Mouse (Mus musculus) forebrain, embryonic 15.5 days (tissue): ENCODE measurements at regions not wholly inside any gene's neighbourhood (a gene's known extent, or its start where the extent isn't known, plus 50 kb on each side); places are given as distances from the start of the nearest gene placed in this dataset.
A peak's percentile ranks its signal among the peaks of the same experiment; 100 is the strongest.

ENCODE experiments used
- ATAC-seq: fragments of 200-750 bp; cut with Nextera tagmentation; replicated peaks from 2 replicates; pipeline ENCODE4 v1.8.0; 2017; ENCODE audit warnings: mild to moderate bottlenecking, moderate TSS enrichment, moderate library complexity
- H3K27ac ChIP-seq: fragments of 300-500 bp; sonication (generic); replicated peaks from 2 replicates; pipeline ENCODE4 v1.5.1; 2015; ENCODE audit warnings: mild to moderate bottlenecking, inconsistent platforms
- H3K27me3 ChIP-seq: fragments of 300-500 bp; sonication (generic); 2 replicates; pipeline ENCODE4 v1.6.1; 2015; ENCODE audit warnings: inconsistent platforms
- H3K36me3 ChIP-seq: fragments of 300-500 bp; sonication (generic); 2 replicates; pipeline ENCODE4 v1.6.1; 2015; ENCODE audit warnings: mild to moderate bottlenecking, inconsistent platforms
- H3K4me1 ChIP-seq: fragments of 300-500 bp; sonication (generic); 2 replicates; pipeline ENCODE4 v1.6.1; 2015; ENCODE audit warnings: inconsistent platforms
- H3K4me2 ChIP-seq: fragments of 300-500 bp; sonication (generic); replicated peaks from 2 replicates; pipeline ENCODE4 v1.6.1; 2015; ENCODE audit warnings: mild to moderate bottlenecking, inconsistent platforms
- H3K4me3 ChIP-seq: fragments of 300-500 bp; sonication (generic); 2 replicates; pipeline ENCODE4 v1.5.1; 2015; ENCODE audit warnings: mild to moderate bottlenecking, inconsistent platforms
- H3K9ac ChIP-seq: fragments of 300-500 bp; sonication (generic); replicated peaks from 2 replicates; pipeline ENCODE4 v1.6.1; 2015; ENCODE audit warnings: mild to moderate bottlenecking, inconsistent platforms
- H3K9me3 ChIP-seq: fragments of 300-500 bp; sonication (generic); 2 replicates; pipeline ENCODE4 v1.6.1; 2016; ENCODE audit warnings: inconsistent platforms
- WGBS: fragments of 180-500 bp; shearing (Covaris S2); methylation state at CpG from one replicate; pipeline ENCODE4 v1.1.7; 2015; ENCODE audit warnings: mixed read lengths; 5-methylcytosine and 5-hydroxymethylcytosine counted together

DNA sequence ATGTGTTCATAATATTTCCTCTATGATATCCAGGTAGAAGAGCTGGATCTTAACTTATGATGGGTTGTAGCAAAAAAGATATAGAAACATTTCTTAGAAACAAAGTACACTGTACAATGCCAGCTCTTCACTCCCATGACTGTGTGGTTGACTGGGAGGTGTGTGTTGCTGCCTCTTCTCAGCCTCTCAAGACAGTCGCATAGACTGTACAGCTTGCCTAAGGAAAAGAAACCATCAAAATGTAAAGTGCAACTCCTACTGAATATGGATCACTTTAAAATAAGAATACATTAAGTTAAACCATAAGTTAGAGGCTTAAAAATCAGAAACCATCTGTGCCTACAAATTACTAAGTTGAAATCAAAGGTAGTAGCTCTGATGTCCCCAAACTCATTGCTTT, 125.5 kb upstream of the P3h2 start:
- no peaks in the 10 kb centered on the region for H3K4me1 ChIP-seq
- no peak overlapping the region for H3K27ac ChIP-seq
- H3K36me3 ChIP-seq = no peaks in the 10 kb centered on the region
- no peaks in the 10 kb centered on the region for H3K27me3 ChIP-seq
- no peak overlapping the region for H3K4me3 ChIP-seq
- ATAC-seq = no peak
- WGBS = 85% methylated on average over 1 of the region's 1 CpGs
- H3K9ac ChIP-seq = no peak overlapping the region
- H3K4me2 ChIP-seq = no peak overlapping the region
- H3K9me3 ChIP-seq = no peaks in the 10 kb centered on the region

DNA sequence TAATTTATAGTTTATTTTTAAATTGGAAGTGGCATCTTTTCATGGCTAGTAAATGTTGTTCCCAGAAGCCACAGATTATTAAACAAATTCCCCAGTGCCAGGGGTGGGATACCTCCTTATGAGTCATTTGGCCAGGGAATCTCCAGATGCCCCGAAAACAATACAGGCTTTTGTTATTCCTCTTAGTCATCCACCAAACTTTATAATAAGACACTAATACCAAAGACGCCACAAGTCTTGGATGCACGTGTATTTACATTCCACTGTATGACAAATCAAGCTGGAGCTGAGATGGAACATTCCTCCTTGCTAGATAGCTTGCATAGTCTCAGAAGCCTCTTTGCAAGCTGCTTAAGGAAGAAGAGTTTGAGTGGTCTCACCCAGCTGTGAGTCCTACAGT, 105.8 kb upstream of the P3h2 start:
- 81% methylated on average over 3 of the region's 3 CpGs for WGBS
- H3K36me3 ChIP-seq = no peaks in the 10 kb centered on the region
- H3K9me3 ChIP-seq = no peaks in the 10 kb centered on the region
- no peak overlapping the region for H3K4me2 ChIP-seq
- no peaks in the 10 kb centered on the region for H3K4me1 ChIP-seq
- H3K27me3 ChIP-seq = no peaks in the 10 kb centered on the region
- H3K27ac ChIP-seq = no peak overlapping the region
- no peak overlapping the region for H3K9ac ChIP-seq
- ATAC-seq = no peak
- H3K4me3 ChIP-seq = no peak overlapping the region

DNA sequence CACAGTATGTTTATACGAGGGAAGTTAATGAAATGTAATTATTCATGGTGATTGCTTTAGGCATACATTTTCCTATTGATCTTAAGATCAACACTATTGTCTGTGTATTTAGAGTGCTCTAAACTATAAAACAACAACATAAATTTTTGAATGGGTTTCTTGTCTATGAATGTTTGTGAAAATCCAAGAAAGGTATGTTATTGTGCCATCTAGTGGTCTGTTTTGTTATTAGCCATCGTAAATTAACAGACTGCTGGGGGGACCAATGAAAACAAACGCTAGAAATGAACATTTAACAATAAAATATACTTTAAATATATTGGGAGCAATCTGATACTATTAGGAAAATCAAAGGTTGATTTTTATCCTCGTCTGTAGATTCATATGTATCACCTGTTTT, 93.5 kb upstream of the P3h2 start:
- H3K4me2 ChIP-seq = no peak overlapping the region
- no peak for ATAC-seq
- WGBS = 18% methylated on average over 4 of the region's 4 CpGs
- no peaks in the 10 kb centered on the region for H3K4me1 ChIP-seq
- no peak overlapping the region for H3K9ac ChIP-seq
- no peaks in the 10 kb centered on the region for H3K36me3 ChIP-seq
- no peak overlapping the region for H3K27ac ChIP-seq
- H3K4me3 ChIP-seq = no peak overlapping the region
- H3K9me3 ChIP-seq = no peaks in the 10 kb centered on the region
- H3K27me3 ChIP-seq = no peaks in the 10 kb centered on the region

DNA sequence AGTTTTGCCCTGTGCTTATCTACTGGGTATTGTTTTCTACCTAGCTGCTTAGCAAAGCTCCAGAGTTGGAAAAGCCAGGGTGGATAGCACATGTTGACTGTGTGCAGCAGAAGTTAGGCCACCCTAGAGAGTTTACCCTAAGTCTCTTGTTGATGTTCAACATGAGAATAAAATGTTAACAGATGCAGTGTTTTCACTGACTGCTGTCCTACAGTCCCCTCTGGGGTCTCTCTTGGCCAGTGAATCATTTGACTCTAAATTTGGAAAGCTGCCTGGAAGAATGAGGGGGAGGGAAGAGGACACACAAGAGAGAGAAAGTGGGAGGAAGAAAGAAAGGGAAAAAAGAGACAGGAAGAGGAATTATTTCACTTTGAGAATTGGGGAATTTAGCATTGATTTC, 90.8 kb upstream of the P3h2 start:
- Histone ChIP-seq H3K27me3 (no peaks in the 10 kb centered on the region), H3K4me1 (no peaks in the 10 kb centered on the region), H3K9ac (no peak overlapping the region), H3K4me3 (no peak overlapping the region), H3K27ac (no peak overlapping the region), H3K4me2 (no peak overlapping the region), H3K36me3 (no peaks in the 10 kb centered on the region), H3K9me3 (no peaks in the 10 kb centered on the region)
- no peak for ATAC-seq

DNA sequence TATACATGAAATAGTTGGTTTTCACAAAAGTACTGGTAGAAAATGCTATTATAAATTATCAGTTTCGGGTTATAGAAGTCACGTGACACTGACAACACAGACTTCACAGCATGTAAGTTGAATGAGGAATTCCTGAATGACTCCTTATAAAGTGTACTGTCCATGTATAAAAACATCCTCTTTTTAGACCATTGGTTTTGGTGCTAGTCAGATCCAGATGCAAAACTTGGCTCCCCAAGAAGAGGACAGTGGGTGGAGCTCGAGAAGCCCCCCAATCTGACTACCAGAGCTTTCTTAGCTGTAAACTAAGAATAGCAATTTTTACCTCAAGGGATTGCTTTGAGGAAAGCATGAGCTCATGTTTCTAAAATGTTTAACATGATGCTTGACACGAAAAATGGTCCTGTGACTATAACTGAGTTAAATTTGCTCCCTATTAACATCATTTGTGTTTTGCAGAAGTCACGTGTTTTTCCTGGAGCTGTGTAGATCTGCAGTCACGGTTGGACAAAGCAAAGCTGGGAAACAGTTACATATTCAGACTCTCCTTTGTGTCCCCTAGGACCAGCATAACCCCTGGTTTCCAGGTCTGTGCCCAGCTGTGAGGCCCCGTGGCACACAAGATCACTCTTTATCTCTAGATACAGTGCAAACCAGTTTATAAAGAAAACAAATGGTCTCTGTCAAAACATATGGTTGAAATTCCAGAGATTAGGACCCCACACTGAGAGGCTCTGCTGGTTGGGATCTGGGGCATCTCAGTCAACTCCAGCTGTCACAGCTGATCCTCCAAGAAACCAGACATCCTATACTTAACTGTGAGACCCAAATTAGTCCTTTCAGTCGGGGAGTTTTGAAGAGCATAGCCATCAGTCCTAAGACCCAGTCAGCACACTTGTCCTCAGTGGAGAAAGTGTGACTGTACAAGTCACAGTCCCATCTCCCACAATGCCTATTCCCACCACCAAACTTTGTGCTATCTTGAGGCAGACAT, 80.0 kb upstream of the P3h2 start:
- no peaks in the 10 kb centered on the region for H3K4me1 ChIP-seq
- H3K36me3 ChIP-seq = no peaks in the 10 kb centered on the region
- no peak for ATAC-seq
- no peaks in the 10 kb centered on the region for H3K27me3 ChIP-seq
- no peaks in the 10 kb centered on the region for H3K9me3 ChIP-seq
- no peak overlapping the region for H3K27ac ChIP-seq
- no peak overlapping the region for H3K4me3 ChIP-seq
- no peak overlapping the region for H3K9ac ChIP-seq
- 61% methylated on average over 8 of the region's 8 CpGs for WGBS
- H3K4me2 ChIP-seq = no peak overlapping the region

DNA sequence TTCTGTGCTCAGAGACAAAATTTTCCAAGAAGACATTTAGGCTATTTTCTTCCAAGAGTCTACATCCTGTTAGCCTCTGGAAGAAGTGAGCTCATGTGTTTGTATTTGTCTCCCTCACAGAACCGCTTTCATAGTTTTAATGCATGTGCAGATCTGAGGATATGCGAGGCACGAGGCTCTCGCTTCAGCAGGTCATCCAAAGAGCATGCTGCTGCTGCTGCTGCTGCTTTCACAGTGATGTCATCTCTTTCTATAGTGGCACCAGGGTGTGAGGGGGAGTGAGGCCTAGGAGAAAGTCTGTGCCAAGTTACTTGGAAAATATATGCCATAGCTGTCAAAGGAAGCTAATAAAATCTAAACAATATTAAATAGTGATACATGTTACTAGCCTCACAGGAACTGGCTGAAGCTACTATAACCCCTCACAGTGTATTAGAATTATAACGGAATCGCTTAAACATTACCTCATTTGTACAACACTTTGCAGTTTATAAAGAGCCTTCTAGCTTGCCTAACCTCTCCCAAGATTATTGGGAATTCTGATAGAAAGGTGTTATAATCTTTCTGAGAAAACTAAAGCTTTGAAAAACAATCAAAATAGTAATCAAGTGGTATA, 79.2 kb upstream of the P3h2 start:
- Histone ChIP-seq H3K4me1 (no peaks in the 10 kb centered on the region), H3K9me3 (no peaks in the 10 kb centered on the region), H3K36me3 (no peaks in the 10 kb centered on the region), H3K4me2 (no peak overlapping the region), H3K4me3 (no peak overlapping the region), H3K27me3 (no peaks in the 10 kb centered on the region), H3K9ac (no peak overlapping the region), H3K27ac (no peak overlapping the region)
- WGBS = 47% methylated on average over 6 of the region's 6 CpGs
- ATAC-seq = no peak; the same call in 1 of the 2 replicates

DNA sequence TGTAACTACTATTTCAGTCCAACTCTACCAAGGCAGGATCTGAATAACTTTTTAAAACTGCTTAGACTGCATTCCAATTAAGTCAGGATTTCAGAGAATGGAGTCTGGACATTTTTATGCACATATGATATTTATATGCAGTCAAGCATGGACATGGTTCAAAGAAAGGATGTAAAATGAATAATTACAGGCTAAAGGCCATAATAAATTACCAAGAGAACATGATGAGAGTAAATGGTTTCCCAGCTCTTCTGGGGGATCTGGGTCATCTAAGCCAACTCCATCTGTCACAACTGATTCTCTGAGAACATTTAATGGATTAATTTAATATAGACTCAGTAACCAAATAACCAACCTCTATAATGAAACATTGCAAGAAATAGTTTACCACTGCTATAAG, 77.9 kb upstream of the P3h2 start:
- H3K27ac ChIP-seq = no peak overlapping the region
- H3K4me1 ChIP-seq = no peaks in the 10 kb centered on the region
- no peak for ATAC-seq
- no peak overlapping the region for H3K4me3 ChIP-seq
- H3K4me2 ChIP-seq = no peak overlapping the region
- H3K27me3 ChIP-seq = no peaks in the 10 kb centered on the region
- H3K9ac ChIP-seq = no peak overlapping the region
- no peaks in the 10 kb centered on the region for H3K36me3 ChIP-seq
- no peaks in the 10 kb centered on the region for H3K9me3 ChIP-seq

DNA sequence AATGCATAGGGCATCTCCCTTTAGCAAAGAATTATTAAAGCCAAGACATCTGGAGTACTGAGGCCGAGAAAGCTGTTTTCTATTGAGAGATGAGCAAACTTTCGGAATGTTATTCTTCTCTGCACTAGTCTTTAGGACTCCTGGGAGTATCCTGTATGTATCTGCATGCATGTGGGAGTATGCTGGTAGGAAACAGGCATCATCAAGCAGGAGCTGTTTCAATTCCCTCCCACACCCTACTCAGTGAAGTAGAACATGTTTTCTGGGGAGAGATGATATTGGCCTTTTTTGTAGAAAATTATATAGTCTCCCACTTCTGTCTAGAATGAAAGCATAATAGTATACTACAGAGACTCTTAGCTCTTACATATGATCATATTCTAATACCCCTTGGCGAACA, 76.1 kb upstream of the P3h2 start:
- 82% methylated on average over 3 of the region's 3 CpGs for WGBS
- Histone ChIP-seq H3K4me2 (no peak overlapping the region), H3K9me3 (no peaks in the 10 kb centered on the region), H3K36me3 (no peaks in the 10 kb centered on the region), H3K4me1 (no peaks in the 10 kb centered on the region), H3K4me3 (no peak overlapping the region), H3K27ac (no peak overlapping the region), H3K27me3 (no peaks in the 10 kb centered on the region), H3K9ac (no peak overlapping the region)
- no peak for ATAC-seq

DNA sequence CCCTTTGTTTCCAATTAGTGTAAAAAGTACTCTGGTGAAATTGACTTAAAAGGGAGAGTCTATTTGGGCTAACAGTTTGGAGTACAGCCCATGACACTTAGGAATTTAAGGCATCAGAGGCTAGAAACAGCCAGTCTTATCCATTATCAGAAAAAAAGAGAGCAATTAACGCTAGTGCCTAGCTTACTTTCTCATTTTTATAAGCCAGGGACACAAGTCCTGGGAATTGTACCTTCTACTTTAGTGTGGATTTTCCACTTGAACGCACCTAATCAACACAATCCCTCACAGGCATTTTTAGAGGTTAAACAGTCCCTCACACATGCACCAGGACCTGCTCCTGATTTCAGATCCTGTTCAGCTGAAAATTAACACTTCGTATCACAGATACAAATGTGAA, 65.9 kb upstream of the P3h2 start:
- H3K9ac ChIP-seq = no peak overlapping the region
- 0 out of 2 replicates have a peak, but pooled peaks have one; percentile 35 for ATAC-seq
- H3K27ac ChIP-seq = no peak overlapping the region

DNA sequence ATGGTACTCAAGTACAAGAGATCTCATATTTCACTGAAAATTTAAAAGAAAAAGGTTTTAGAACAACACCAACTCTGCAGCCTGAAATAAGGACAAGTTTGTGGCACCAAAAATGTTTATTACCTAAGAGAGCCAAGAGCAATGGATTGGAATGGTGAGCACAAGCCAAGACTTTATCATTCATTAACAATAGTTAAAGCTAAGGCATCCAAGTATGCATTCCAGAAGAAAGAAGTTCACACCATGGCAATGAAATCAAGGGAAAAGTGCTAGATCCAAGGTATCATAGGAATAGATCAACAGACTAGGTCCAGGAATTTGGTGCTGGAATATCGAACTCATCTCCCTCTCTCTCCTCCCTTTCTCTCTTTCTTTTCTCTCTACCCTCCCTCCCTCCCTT, 63.8 kb upstream of the P3h2 start:
- Histone ChIP-seq H3K4me1 (0 out of 2 replicates have a peak, but pooled peaks cover 5% of the 10 kb centered on the region), H3K9me3 (no peaks in the 10 kb centered on the region), H3K27ac (no peak overlapping the region), H3K27me3 (no peaks in the 10 kb centered on the region), H3K4me2 (no peak overlapping the region), H3K36me3 (no peaks in the 10 kb centered on the region), H3K9ac (no peak overlapping the region), H3K4me3 (no peak overlapping the region)
- 91% methylated on average over 1 of the region's 1 CpGs for WGBS
- no peak for ATAC-seq

More for the DNA sequence above, 65.9 kb upstream of the P3h2 start:
- 10% methylated on average over 3 of the region's 3 CpGs for WGBS
- Histone ChIP-seq H3K36me3 (no peaks in the 10 kb centered on the region), H3K27me3 (no peaks in the 10 kb centered on the region), H3K4me1 (0 out of 2 replicates have a peak, but pooled peaks cover 5% of the 10 kb centered on the region), H3K4me2 (no peak overlapping the region), H3K4me3 (no peak overlapping the region), H3K9me3 (no peaks in the 10 kb centered on the region)

DNA sequence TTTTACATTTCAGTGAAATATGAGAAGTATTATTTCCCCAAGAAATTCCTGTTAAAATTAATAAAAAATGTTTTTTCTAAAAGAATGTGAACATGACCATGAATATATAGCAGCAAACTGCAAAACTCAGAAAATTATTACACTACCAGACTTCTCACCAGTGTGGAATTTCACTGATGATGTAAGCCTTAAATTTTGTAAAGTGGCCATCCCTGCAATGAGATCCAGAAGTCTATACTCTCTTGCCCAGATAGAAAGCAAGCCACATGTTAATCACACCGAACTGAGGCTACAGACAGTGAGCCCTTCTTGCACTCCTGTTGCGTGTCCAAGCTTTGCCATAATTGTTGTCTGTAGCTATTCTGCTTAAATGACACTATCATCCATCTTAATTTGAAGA, 62.6 kb upstream of the P3h2 start:
- H3K9me3 ChIP-seq = no peaks in the 10 kb centered on the region
- no peak overlapping the region for H3K4me2 ChIP-seq
- H3K9ac ChIP-seq = no peak overlapping the region
- ATAC-seq = no peak
- no peaks in the 10 kb centered on the region for H3K36me3 ChIP-seq
- 0 out of 2 replicates have a peak, but pooled peaks cover 5% of the 10 kb centered on the region for H3K4me1 ChIP-seq
- H3K27me3 ChIP-seq = no peaks in the 10 kb centered on the region
- no peak overlapping the region for H3K27ac ChIP-seq
- H3K4me3 ChIP-seq = no peak overlapping the region
- WGBS = 91% methylated on average over 2 of the region's 2 CpGs

DNA sequence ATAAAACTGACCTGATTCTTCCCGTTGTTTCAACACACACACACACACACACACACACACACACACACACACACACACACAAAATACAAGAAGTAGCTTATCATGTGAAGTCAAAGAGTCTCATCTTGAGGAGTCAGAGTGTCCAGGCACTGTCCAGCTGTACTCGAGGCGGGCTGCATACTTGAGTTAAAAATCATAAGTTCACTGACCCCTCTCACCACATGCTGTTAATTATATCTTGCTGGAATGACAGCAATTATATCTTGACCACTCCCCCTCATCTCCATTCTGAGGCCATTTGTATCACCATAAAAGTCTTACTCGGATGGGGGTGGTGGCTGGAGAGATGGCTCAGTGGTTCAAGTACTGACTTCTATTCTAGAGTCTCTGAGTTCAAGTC, 58.5 kb upstream of the P3h2 start:
- 66% methylated on average over 4 of the region's 4 CpGs for WGBS
- no peaks in the 10 kb centered on the region for H3K27me3 ChIP-seq
- H3K27ac ChIP-seq = no peak overlapping the region
- no peak overlapping the region for H3K4me3 ChIP-seq
- no peak for ATAC-seq
- no peaks in the 10 kb centered on the region for H3K9me3 ChIP-seq
- no peaks in the 10 kb centered on the region for H3K4me1 ChIP-seq
- H3K9ac ChIP-seq = no peak overlapping the region
- no peaks in the 10 kb centered on the region for H3K36me3 ChIP-seq
- no peak overlapping the region for H3K4me2 ChIP-seq
